Mouse (Mus musculus) heart, postnatal 0 days (tissue): ENCODE data around the gene Shcbp1l.
"Not testable (repeated sequence)": the region's sequence is repeated elsewhere in the genome, so short reads cannot be mapped to it uniquely, and the experiment has no call there.

ENCODE experiments used
- CTCF ChIP-seq: IDR thresholded peaks from 2 replicates; pipeline ENCODE4 v1.5.1; 2016; ENCODE audit warnings: antibody characterized with exemption, control low read depth, low read depth
- EP300 ChIP-seq: IDR thresholded peaks from 2 replicates; pipeline ENCODE4 v1.6.1; 2016; ENCODE audit warnings: antibody characterized with exemption, low read depth

- not testable (repeated sequence) for TF ChIP-seq EP300, CTCF
These were observed 10.7 kb upstream of the Shcbp1l start for GRCm38 (mm10) chr1:153414114-153414723.
